In the genomic region with DNA sequence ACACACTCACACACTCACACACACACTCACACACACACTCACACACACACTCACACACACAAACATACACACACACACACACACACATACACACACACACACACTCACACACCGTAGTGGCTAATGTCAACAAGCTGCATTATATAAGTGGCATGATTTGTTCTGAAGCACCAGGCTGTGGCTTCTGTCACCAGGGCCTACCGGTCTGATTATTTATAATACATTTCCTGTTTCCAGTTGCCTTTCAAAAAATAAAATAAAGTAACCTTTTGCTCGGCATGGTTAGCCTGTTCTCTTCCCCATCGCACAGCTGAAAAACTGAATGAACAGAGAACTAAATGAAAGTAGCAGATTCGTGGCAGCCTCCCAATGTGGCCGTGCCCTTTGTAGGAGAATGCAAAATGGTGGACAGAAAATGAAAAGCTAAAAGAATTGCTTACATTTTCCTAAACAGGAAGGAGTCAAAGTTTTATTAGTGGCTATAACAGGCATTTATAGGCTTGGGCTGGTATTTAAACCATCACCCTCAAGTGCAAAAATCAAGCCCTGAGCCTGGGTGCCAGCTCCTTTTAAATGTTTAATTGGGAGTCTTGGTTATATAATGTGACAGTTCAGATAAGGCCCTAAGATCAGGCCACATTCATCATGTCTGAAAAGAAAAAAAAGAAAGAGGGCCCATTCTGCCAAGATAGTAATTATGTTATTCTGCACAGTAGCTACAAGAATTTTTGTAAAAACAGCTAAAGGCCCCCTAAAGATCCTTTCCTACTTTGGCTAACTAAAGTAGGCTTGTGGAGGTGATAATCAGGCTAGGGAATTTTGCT, we compare ENCODE assay signal across 8 mouse cellular contexts. TPM values are rescaled to one million over a fixed set of nuclear protein-coding genes. Genes with fewer than 3 reads are reported as not detected.
A peak's percentile ranks its signal among the peaks of the same experiment; 100 is the strongest.
DNase-seq lines count a peak whose midpoint lies in the region; ATAC-seq and TF ChIP-seq lines count a peak whose summit lies in the region.

No protein-coding gene starts in this region.

- H3K4me2 ChIP-seq in CH12.LX (ENCODE audit: insufficient read depth, low read depth, poor library complexity, severe bottlenecking) = peak overlapping the region; percentile 76
- H3K4me2 ChIP-seq in heart, embryonic 14.5 days (ENCODE audit: low read length) = peak overlapping the region; percentile 80
- peak overlapping the region; percentile 78 for H3K4me2 ChIP-seq in neural tube, embryonic 13.5 days

- in situ Hi-C loops in CH12.LX (cut with MboI; ENCODE audit: low pct_ligation_motif_present, low pct_unique_long_range_greater_than_20kb, low sequenced_read_pairs) = loop anchor here (10.0 kb wide), 2 partner anchors 208 to 572 kb away; no protein-coding TSS in a partner anchor

- no peaks in the 10 kb centered on the region for H3K9me3 ChIP-seq in CH12.LX (replicated peaks; ENCODE audit: low read length)
- no peaks in the 10 kb centered on the region for H3K9me3 ChIP-seq in heart, embryonic 14.5 days (ENCODE audit: control insufficient read depth, low read length)
- H3K9me3 ChIP-seq in neural tube, embryonic 13.5 days = no peaks in the 10 kb centered on the region

- peak overlapping the region; percentile 31; the same call in 1 of the 2 replicates for H3K27ac ChIP-seq in CH12.LX (ENCODE audit: insufficient read depth, low read depth)
- H3K27ac ChIP-seq in heart, embryonic 14.5 days (replicated peaks in 1 of 2; ENCODE audit: control insufficient read depth in 1 of 2, insufficient read depth in 1 of 2, low read depth in 2 of 2, low read length in 2 of 2) = peak overlapping the region; percentile 69 to 98
- peak overlapping the region; percentile 99 for H3K27ac ChIP-seq in neural tube, embryonic 13.5 days (replicated peaks)

- peaks cover 4% of the 10 kb centered on the region; the same call in 1 of the 2 replicates for H3K79me2 ChIP-seq in CH12.LX (replicated peaks; ENCODE audit: control insufficient read depth, extremely low read depth, insufficient read depth, poor library complexity, severe bottlenecking)

- TF ChIP-seq CTCF in CH12.LX (conservative IDR thresholded peaks at IDR 0.05 in 1 of 2, IDR thresholded peaks at IDR 0.05 in 1 of 2; ENCODE audit: low read depth in 2 of 2, low read length in 2 of 2) = no peak

- no peaks in the 10 kb centered on the region for H3K27me3 ChIP-seq in CH12.LX (replicated peaks)
- no peaks in the 10 kb centered on the region for H3K27me3 ChIP-seq in heart, embryonic 14.5 days (ENCODE audit: control insufficient read depth, insufficient read depth, low read length)
- no peaks in the 10 kb centered on the region for H3K27me3 ChIP-seq in neural tube, embryonic 13.5 days

- H3K4me1 ChIP-seq in CH12.LX (ENCODE audit: control insufficient read depth in 1 of 2, insufficient read depth in 2 of 2) = peaks cover 6 to 27% of the 10 kb centered on the region in 2 experiments
- H3K4me1 ChIP-seq in heart, embryonic 14.5 days (ENCODE audit: control insufficient read depth in 2 of 2, insufficient read depth in 2 of 2, low read length in 2 of 2) = peaks cover 18 to 43% of the 10 kb centered on the region in 2 experiments
- peaks cover 60% of the 10 kb centered on the region for H3K4me1 ChIP-seq in neural tube, embryonic 13.5 days (replicated peaks)

- H3K4me3 ChIP-seq in CH12.LX (replicated peaks in 1 of 3; ENCODE audit: low read depth in 2 of 3, low read length in 2 of 3, poor library complexity in 1 of 3) = peak overlapping the region; percentile 13 to 22 (median 19)
- H3K4me3 ChIP-seq in heart, embryonic 14.5 days (ENCODE audit: control insufficient read depth in 1 of 2, insufficient read depth in 1 of 2, low read depth in 1 of 2, low read length in 2 of 2) = peak overlapping the region; percentile 37 to 77
- peak overlapping the region; percentile 86 for H3K4me3 ChIP-seq in neural tube, embryonic 13.5 days

- dilution Hi-C loops in CH12.LX (cut with MboI; ENCODE audit: extremely low pct_ligation_motif_present, extremely low pct_unique_long_range_greater_than_20kb, low sequenced_read_pairs) = no loop called here

- no peak for TF ChIP-seq RAD21 in CH12.LX (IDR thresholded peaks at IDR 0.05; ENCODE audit: low read depth, low read length)

- WGBS in heart, embryonic 14.5 days = 30% methylated on average over 6 of the region's 6 CpGs
- 25% methylated on average over 6 of the region's 6 CpGs for WGBS in neural tube, embryonic 13.5 days

- peaks cover 4 to 20% of the 10 kb centered on the region in 2 experiments for H3K36me3 ChIP-seq in CH12.LX (replicated peaks in 1 of 2; ENCODE audit: control insufficient read depth in 1 of 2, insufficient read depth in 1 of 2, low read length in 1 of 2)
- peaks cover 32% of the 10 kb centered on the region for H3K36me3 ChIP-seq in heart, embryonic 14.5 days (ENCODE audit: control insufficient read depth, insufficient read depth, low read length)
- H3K36me3 ChIP-seq in neural tube, embryonic 13.5 days = peaks cover 25% of the 10 kb centered on the region

- no peak for ATAC-seq in heart, embryonic 14.5 days (ENCODE audit: insufficient number of reproducible peaks, insufficient read depth, low FRiP score, low read depth)
- no peak for ATAC-seq in neural tube, embryonic 13.5 days (ENCODE audit: low read depth)
- no peak for ATAC-seq in cerebellum, adult (ENCODE audit: insufficient number of reproducible peaks, low FRiP score, low TSS enrichment)

- H3K9ac ChIP-seq in CH12.LX (ENCODE audit: insufficient read depth, low read depth) = peak overlapping the region; percentile 22; the same call in 1 of the 2 replicates
- H3K9ac ChIP-seq in heart, embryonic 14.5 days (ENCODE audit: low read length) = peak overlapping the region; percentile 88
- peak overlapping the region; percentile 99 for H3K9ac ChIP-seq in neural tube, embryonic 13.5 days

- TF ChIP-seq EP300 in CH12.LX (IDR thresholded peaks at IDR 0.05; ENCODE audit: low read length) = no peak

- DNase-seq in 3T3-L1 (ENCODE audit: low read depth, low spot score) (peak; percentile 38), CH12.LX (ENCODE audit: extremely low read depth) (no peak)
- peak; percentile 54 for DNase-seq in kidney, postnatal 10 days
- DNase-seq in urinary bladder, postnatal 25 days (ENCODE audit: low spot score) = no peak
- no peak for DNase-seq in spleen, postnatal 14 days (ENCODE audit: low spot score in 2 of 2)

- TF ChIP-seq POLR2A in CH12.LX (IDR thresholded peaks at IDR 0.05; ENCODE audit: low read depth, low read length) = no peak

TF ChIP-seq in CH12.LX, 34 proteins besides CTCF, POLR2A, EP300 and RAD21:
- TF ChIP-seq E2F4 (IDR thresholded peaks at IDR 0.05; ENCODE audit: insufficient replicate concordance, low read depth, low read length) (no peak), NELFE (IDR thresholded peaks at IDR 0.05; ENCODE audit: low read depth, low read length) (no peak), GABPA (IDR thresholded peaks at IDR 0.05; ENCODE audit: insufficient replicate concordance, low read depth, low read length) (no peak), CHD2 (IDR thresholded peaks at IDR 0.05; ENCODE audit: low read length) (no peak), POLR2AphosphoS2 (IDR thresholded peaks at IDR 0.05; ENCODE audit: low read depth, low read length) (no peak), USF2 (conservative IDR thresholded peaks at IDR 0.05; ENCODE audit: low read depth, low read length) (no peak), CHD1 (IDR thresholded peaks at IDR 0.05; ENCODE audit: low read depth, low read length) (no peak; the same call in 1 of the 2 replicates), MAX (IDR thresholded peaks at IDR 0.05; ENCODE audit: low read length) (no peak), SIN3A (IDR thresholded peaks at IDR 0.05; ENCODE audit: low read length) (no peak), SMC3 (IDR thresholded peaks at IDR 0.05; ENCODE audit: low read depth, low read length) (no peak), MAFK (IDR thresholded peaks at IDR 0.05; ENCODE audit: insufficient replicate concordance, low read length) (no peak), ZNF384 (IDR thresholded peaks at IDR 0.05; ENCODE audit: low read depth, low read length) (no peak), MEF2A (IDR thresholded peaks at IDR 0.05; ENCODE audit: borderline replicate concordance, low read depth, low read length) (no peak), ELF1 (IDR thresholded peaks at IDR 0.05; ENCODE audit: low read depth, low read length) (no peak), ETS1 (conservative IDR thresholded peaks at IDR 0.05; ENCODE audit: low read depth, low read length) (no peak), HCFC1 (IDR thresholded peaks at IDR 0.05; ENCODE audit: low read depth, low read length) (no peak), PAX5 (IDR thresholded peaks at IDR 0.05; ENCODE audit: low read length) (no peak), ZMIZ1 (IDR thresholded peaks at IDR 0.05; ENCODE audit: low read depth, low read length) (no peak), TCF12 (IDR thresholded peaks at IDR 0.05; ENCODE audit: low read depth, low read length) (no peak)

RNA-seq across cellular contexts. Expression of gene Trib2, which starts 4.4 kb away (rescaled TPM):
- total RNA-seq in CH12.LX (2012; rRNA removed) (5.1 and 8.1 TPM in 2 replicates), CH12.LX (2014; rRNA removed) (13.4 and 13.5 TPM in 2 replicates)
- polyA plus RNA-seq in CH12.LX (2012; ENCODE audit: insufficient read length, low read depth) = 10.3 and 10.6 TPM in 2 replicates
- 55.5 and 62.3 TPM in 2 replicates for polyA plus RNA-seq in heart, embryonic 14.5 days (2014; fragmentation: Nextera tagmentation; extraction: Ambion mirVana)
- polyA plus RNA-seq in neural tube, embryonic 13.5 days (2015; fragmentation: Nextera tagmentation; extraction: Ambion mirVana) = 118 and 128 TPM in 2 replicates

Comparison
In these comparisons a context has a peak if more than half of its experiments do, and no peak if none do; other contexts are left out.
1. DNase-seq: peak in 3T3-L1 (single experiment) and kidney, postnatal 10 days (single experiment); none in CH12.LX (single experiment), urinary bladder, postnatal 25 days (single experiment) and spleen, postnatal 14 days (0 of 2).
2. H3K27ac ChIP-seq: peak in every context shown above with its lines; median percentile 99 in neural tube, embryonic 13.5 days; 84 in heart, embryonic 14.5 days; 31 in CH12.LX.
3. H3K4me3 ChIP-seq: peak in every context shown above with its lines; median percentile 86 in neural tube, embryonic 13.5 days; 57 in heart, embryonic 14.5 days; 19 in CH12.LX.
4. H3K9ac ChIP-seq: peak in every context shown above with its lines; median percentile 99 in neural tube, embryonic 13.5 days; 88 in heart, embryonic 14.5 days; 22 in CH12.LX.
5. Peak in every context shown above with its lines, with median percentiles within 50 percentile points of each other: H3K4me2 ChIP-seq.